Mouse (Mus musculus) brain, embryonic 14.5 days (tissue): ENCODE results near the gene Afg1l.

Experiments
- CTCF ChIP-seq: fragments of 200-500 bp; IDR thresholded peaks from 2 replicates; pipeline ENCODE4 v1.5.1; 2012; ENCODE audit warnings: inconsistent platforms, mild to moderate bottlenecking, moderate library complexity, borderline replicate concordance; ENCODE audit not compliant: insufficient read depth, insufficient read length; ENCODE audit errors: extremely low read depth
- POLR2A ChIP-seq: fragments of 200-500 bp; IDR thresholded peaks from 2 replicates; pipeline ENCODE4 v1.6.1; 2012; ENCODE audit warnings: mild to moderate bottlenecking, inconsistent platforms, borderline replicate concordance; ENCODE audit not compliant: poor library complexity, insufficient read depth, insufficient read length, severe bottlenecking; ENCODE audit errors: extremely low read depth

GRCm38 (mm10) chr10:42476774-42477475 lies 1.4 kb downstream of the Afg1l start:
- no peak for TF ChIP-seq POLR2A
- no peak for TF ChIP-seq CTCF
